Mouse (Mus musculus): ENCODE data around the gene Ttc7b.

Ttc7b gene

DNA sequence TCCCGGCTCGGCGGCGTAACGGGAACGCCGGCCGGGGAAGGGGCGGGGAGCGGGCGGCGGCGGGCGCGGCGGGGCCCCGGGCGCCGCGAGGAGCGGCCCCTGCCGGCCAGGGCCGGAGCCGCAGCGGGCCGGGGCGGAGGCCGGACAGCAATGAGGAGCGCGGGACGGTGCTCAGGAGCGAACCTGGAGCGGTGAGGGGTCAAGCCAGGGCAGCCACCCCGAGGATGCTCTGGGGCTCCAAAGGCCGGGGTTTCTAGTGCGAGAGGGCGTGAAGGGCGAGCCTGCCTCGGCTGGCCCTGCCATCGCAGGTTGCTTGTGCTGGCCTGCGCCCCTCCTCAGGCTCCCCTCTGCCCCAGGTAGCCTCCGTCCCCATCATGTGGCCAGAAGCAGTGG, at the start of gene Ttc7b:
TSS of gene Ttc7b (minus strand) at position 33 of the 393 bp plus-strand sequence.
- DNase-seq (ENCODE audit: low spot score): peak; percentile 77

DNA sequence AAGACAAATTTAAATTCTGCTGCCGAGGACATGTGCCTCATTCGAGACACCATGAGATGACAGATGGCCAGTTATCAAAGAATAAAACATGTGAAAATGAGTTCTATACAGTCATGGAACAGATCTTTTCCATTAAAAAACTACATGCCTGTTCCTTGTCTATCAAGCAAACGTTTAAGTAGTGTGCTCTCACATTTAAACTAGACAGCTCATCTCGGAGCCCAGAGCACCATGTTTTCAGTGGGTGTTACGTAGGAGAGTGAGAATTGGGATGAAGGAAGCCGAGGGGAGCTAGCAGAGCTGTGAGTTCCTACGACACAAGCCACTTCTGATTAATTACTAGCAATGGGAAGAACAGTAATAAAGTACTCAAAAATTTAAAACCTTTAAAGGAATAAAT, 48.2 kb upstream of the Ttc7b start:
- no peak for DNase-seq (ENCODE audit: low spot score)

DNA sequence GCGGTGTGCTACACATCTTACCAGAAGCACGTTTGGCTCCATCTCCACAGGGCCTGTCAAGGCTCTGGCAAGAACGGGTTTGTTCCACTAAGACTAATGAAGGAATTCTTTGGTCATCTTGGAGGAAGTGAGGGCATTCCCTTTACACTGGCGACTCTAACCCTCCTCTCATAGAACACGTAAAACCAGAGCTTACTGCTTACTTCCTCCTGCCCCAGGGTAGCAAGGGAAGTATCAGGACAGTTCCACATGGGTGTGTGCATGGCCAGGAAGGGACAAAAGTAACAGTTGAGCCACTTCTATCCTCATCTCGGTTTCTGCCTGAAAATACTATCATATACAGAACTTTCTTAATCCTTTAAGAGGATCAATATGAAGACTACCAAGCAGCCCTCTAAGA, 47.5 kb upstream of the Ttc7b start:
- DNase-seq (ENCODE audit: low spot score): no peak

DNA sequence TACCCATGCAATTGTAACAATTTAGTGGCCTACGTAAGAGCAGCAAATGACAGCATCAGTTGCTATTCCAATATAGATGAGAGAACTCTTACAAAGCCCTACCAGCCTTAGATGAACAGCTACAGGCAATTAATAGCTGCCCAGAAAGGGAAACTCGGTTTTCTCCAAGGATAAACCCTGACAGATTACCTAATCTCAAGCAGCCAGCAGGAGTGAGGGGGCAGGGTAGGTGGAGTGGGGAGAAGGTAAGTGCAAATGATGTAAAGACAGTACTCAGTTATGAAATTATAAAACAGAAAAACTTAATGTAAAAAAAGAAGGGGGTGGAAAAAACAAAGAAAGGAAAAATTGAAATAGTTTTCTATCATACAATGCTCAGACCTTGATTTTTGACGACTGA, 47.0 kb upstream of the Ttc7b start:
- DNase-seq (ENCODE audit: low spot score): no peak

DNA sequence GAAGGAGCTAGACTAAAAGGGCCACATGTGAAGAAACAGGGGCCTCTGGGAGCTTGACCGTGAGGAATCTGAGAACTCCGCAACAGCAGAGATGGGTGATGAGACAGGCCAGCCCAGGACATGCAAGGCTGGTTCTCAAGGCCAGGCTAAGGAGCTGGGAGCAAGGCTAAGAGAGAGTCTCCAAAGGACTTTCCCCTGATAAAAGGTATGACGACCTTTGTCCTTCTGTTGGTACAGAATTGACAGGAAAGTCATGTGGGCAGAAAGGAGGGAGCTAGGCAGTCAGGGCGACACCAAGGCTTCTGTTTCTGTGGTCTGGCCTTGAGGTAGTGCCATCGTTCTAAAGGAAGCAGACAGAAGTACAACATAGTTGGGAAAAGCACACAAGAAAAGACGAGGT, 33.0 kb upstream of the Ttc7b start:
- DNase-seq (ENCODE audit: low spot score): no peak

DNA sequence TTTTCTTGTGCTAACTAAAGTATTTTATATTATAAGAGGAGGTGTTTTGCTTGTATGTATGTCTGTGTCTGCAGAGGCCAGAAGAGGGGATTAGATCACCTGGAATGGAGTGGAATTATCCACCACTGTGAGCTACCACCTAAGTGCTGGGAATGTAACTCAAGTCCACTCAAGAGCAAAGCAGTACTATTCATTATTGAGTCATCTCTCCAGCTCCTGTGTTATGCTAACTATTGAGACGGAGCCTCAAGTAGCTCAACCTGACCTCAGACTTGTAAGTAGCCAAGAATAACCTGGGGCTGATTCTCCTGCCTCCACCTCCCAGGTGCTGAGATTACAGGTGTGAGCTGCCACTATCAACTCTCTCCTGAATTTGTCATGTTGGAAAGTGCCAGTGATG, 31.3 kb upstream of the Ttc7b start:
- no peak for DNase-seq (ENCODE audit: low spot score)

DNA sequence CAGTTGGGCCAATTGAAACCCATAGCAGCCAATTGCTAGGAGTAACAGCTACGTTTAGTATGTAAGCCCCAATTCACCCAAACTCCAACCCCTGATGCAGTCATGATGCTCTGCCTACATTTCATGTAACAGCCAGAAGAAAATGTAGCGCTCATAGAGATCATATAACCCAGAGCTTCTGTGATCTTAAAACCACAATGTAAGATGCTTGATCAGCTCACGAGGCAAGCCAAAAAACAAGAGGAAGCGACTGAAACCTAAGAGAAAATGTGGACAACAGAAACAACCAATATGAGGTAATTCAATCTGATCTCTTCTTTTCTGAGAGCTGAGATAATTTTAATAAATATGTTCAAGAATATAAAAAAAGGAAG, 23.6 kb upstream of the Ttc7b start:
- no peak for DNase-seq (ENCODE audit: low spot score)

DNA sequence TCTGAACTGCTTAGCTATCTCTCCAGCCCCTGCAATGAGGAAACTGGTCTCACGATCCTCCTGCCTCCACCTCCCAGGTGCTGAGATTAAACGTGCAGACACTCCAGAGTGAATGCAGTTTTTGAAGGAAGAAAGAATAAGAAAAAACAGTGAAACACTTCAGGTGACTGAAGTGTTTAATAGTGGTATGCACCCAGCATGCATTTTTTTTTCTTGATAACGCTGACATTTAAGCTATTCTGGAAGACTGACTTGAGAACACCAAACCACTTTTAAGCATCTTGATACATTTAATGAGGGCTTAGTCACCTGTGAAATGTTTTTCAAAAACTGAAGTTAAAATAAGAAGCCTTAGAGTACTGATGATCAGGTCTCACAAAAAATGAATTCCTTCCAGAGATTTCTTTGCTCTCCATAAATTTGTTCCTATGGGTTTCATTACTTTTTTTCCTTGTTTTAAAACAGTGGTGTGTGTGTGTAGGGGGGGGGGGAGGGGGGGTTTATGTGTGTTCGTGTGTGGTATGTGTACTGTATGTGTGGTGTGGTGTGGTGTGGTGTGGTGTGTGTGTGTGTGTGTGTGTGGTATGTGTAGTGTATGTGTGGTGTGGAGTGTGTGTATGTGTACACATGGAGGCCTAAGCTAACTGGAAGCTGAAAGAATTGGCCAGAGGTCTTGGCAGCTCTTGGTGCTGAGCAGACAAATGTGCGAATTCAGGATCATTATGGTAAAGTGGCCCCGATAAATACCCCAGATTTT, 23.0 kb upstream of the Ttc7b start:
- no peak for DNase-seq (ENCODE audit: low spot score)

DNA sequence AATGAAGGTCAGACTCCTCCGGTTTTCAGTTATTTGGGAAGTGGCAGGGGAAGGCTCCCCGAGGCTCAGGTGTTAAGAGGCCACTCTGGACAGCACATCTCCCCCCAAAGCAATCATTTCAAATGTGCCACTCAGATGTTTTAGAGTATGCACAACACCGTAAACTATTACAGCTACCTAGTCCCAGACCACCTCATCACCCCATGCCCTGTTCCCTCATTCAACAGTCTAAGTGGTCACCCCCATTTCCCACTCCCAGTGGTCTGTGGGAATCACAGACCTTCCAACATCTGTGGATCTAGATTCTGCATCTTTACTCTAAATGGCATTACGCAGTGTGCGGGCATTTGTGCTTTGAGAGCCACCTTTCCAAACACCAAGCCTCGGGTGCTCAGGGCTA, 21.9 kb upstream of the Ttc7b start:
- no peak for DNase-seq (ENCODE audit: low spot score)

DNA sequence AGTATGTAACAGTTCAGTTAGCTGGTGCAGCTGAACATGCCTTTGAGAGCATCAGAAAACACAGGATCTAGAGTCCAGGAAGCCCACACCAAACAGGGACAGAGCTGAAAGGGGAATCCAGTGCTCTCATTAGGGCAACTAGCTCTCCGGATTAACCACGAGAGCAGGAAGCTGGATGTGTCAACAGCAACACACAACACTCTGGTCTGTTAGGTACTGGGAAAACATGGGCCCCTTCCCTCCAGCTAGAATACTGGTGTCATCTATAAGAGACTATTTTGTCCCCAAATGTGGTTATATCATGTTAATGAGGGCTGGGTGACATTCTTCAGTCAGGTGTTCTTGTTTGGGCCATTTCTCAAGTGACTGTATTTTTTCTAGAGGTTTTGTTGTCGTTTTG, 21.4 kb upstream of the Ttc7b start:
- no peak for DNase-seq (ENCODE audit: low spot score)

DNA sequence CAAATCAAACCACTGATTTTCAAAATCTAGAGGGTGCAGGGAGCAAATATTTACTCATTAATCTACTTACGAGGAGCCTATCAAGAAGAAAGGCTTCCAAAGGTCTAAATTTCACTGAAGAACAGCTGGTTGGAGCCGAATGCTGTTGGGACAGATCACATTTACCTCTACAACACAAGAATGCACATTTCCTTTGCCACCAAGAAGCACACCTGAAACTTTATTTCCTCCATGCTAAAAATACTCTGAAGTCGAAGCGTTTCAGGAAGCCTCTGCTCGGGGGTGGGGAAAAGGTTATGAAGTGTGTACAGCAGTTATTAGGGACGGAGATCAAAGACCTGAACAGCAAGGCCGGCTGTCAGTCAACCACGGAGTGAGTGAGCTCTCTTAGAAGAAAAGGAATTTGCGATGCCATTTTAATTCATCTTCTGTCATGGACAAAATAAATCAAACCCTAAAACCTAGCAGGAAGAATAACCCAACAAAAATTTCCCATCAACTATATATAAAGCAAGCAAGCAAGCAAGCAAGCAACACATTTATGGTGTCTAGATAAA, 18.6 kb upstream of the Ttc7b start:
- DNase-seq (ENCODE audit: low spot score): no peak

DNA sequence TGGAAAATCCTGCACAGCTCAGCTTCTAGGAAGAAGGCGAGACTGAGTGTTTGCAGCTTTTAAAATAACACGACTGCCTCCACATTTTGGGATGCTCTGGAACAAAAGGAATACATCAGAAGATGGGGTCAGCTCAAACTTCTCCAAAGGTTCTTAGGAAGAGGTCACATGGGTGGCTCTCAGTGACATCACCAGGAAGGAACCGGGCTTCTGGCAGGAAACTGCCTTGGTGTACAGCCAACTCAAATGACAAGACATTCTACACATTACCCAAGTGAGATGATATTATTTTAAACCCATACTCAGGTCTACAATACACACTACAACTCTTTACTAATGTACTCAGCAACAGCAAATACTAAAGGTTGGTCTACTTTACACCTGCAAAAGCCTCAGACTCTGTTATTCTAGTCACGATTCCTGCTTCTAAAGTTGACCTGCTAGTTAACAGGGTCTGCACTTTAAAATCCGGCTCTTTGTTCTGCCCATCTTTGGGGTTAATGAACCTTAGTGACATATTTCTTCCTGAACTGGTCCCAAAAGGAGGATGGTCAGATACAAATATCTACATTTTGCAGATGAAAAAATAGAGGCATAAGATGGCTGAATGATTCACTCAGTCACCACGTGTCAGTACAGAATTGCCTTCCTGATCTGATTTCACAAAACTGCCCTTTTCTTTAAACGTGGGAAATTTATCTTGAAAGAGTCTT, 18.0 kb upstream of the Ttc7b start:
- no peak for DNase-seq (ENCODE audit: low spot score)

DNA sequence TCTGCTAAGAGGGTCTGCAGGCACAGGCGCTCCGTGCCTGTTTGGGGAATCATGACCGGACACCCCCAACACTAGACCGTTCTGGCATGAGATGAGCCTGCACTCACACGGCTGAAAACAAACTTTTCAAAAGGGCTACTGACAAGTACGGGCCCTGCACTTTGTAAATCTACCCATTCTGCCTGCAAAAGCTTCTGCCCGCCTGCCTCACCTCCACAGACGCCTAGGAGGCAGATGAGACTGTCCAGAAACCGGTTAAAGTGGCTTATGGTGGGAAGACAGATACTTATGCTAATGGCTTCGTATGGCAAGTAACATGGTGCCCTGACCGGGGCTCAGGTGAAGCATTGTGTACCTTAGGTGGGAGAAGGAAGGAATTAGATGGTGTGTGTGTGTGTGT, 16.5 kb upstream of the Ttc7b start:
- no peak for DNase-seq (ENCODE audit: low spot score)

DNA sequence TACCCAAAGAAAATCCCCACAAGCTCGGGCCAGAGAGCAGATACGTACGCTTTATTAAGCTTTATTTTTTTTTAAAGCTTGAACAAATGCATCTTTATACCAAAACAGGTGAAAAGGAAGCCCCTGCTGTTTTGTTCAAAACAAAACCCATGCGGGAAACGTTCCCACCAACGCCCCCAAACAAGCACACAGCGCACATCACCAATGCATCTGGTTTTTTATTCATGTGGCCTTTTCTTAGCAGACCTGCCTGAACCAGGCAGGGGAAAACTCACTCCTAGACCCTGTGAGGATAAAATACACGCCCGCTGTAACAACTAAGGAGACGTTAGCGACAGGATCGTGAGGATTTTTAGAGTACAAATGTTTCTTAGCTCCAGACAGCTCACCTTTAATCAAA, 14.4 kb upstream of the Ttc7b start:
- no peak for DNase-seq (ENCODE audit: low spot score)

DNA sequence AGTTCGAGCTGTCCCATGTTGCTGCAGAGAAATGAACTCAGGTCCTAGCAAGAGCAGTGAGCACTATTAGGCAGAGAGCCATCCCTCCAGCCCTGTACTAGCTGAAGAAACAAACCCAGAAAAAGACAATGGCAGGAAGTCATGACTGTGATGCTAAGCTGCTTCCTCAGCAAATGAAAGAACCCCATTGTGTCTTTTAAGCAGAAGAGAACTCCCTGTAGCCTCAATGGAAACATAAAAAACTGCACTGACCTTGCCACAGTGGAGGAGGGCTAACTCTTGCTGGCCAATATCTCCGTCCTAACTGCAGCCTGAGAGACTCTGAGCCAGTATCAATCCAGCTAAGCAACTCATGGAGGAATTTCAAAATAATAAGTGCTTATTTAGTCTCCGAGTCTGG, 13.4 kb upstream of the Ttc7b start:
- DNase-seq (ENCODE audit: low spot score): peak; percentile 36

DNA sequence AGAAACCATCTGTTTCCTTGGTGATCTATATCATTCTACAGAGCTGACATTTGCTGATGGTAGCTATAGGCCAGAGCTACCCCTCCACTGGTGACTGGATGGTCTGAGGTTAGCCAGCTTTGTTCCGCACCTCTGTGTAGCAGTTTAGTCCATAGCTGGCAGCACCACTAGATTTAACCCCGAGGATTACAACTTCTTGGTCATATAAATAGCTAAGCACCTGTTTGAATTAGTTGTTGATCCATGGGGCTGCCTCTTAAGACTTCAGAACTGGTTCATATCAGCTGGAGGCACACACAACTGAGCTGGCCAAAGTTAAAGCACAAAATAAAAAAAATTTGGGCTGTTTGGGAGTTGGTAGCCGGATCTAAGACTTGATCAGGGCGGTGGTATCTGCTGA, 12.6 kb upstream of the Ttc7b start:
- DNase-seq (ENCODE audit: low spot score): no peak

DNA sequence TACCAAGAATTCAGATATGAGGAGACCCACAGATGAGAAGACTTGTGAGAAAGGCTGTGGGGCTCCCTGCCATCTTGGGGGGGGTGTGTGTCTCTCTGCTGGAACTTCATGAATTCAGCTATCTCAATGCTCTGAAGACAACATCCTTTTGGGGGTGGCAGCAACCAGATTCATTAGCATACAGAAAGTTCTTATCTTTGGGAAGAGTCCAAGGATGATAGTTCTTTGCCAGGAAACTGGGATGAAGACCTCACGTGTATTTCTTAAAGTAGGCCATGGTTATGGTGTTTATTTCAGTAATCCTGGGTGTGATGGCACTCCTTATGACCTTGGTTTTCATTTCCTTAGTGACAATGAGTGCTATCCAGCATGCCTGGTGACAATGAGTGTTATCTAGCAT, 11.1 kb upstream of the Ttc7b start:
- no peak for DNase-seq (ENCODE audit: low spot score)

DNA sequence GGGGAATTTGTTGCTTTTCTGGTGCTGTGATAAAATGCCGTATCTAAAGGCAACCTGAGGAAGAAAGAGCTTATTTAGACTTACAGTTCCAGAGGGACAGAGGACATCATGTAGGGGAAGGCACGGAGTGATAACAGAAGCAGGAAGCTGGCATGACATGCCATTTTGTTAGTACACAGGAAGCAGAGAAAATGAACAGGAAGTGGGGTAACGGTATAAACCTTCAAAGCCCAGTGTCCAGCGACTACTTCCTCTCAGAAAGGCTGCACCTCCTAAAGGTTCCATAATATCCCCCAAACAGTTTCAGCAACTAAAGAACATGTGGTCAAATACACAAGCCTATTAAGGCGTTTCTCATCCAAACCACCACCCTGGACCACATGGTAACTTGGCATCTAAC, 10.2 kb upstream of the Ttc7b start:
- DNase-seq (ENCODE audit: low spot score): no peak

DNA sequence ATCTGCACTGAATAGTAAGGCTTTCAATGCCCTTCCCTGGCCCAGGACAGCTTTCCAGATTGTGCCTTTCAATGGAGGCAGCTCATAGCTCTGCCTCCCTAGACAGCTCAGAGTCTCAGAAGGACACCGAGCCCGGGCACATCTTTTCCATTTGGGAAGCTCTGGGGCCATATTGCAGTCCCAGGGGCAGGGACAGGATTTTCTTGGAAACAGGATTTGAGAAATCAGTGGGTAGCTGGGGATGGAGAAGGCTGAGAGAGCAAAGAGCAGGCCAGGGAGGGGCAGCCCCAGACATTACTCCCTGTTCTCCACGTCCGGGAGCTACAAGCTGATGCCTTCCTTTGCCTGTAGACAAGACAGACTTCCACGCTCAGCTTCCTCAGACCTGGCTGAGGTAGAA, 9.0 kb upstream of the Ttc7b start:
- no peak for DNase-seq (ENCODE audit: low spot score)

DNA sequence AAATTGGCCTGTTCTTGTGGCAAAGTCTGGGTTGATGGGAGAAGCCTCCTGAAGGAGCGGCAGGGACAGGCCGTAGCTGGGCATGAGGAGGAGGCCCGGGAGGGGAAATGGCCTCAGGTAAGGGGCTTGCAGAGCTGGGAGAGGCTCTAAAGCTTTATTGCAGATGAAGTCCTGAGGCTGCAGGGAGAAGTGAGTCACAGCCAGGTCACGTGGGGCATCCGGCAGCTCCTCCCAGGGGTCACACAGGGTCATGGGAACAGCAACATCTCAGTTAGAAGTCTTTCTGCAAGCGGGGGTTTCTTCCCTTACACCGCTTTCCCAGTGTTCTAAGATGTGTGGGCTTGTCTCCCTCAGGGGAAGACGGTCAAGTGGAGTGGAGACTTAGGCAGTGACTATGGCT, 8.5 kb upstream of the Ttc7b start:
- DNase-seq (ENCODE audit: low spot score): peak; percentile 83

DNA sequence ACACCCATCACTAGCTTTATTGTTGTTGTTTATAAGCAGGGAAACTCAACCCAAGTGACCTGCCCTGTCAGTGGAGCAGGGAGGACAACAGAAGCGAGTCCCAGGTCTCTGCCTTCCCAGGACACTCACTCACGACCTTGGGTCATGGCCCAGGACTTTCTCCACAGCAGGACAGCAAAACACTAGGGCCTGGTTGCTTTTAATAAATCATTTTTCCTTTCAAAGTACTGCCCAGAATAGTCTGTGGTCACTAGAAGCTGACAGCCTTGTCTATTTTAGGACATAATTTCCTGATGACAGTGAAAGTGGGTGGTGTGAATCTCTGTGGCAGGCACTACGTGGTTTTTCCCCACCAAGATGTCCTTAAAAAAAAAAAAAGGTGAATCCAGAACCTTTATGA, 7.6 kb upstream of the Ttc7b start:
- DNase-seq (ENCODE audit: low spot score): no peak

DNA sequence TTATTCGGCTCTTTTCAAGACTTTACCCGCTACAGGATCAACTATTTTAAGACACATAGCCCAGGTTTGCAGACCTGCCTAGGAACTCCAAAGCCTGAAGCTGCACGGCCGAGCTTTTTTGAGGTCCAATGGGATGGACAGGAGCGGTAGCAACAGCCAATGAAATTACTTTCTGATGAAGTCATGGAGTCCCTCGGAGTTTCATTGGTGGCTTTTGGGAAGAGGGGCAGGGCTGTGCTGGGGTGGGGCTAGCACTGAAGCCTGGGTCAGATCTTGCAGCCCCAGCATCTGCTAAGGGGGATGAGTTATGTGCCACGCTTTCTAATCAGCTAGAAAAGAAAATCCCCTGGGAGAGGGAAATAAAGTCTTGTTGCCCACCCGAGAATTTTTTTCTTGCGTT, 7.1 kb upstream of the Ttc7b start:
- DNase-seq (ENCODE audit: low spot score): peak; percentile 93

DNA sequence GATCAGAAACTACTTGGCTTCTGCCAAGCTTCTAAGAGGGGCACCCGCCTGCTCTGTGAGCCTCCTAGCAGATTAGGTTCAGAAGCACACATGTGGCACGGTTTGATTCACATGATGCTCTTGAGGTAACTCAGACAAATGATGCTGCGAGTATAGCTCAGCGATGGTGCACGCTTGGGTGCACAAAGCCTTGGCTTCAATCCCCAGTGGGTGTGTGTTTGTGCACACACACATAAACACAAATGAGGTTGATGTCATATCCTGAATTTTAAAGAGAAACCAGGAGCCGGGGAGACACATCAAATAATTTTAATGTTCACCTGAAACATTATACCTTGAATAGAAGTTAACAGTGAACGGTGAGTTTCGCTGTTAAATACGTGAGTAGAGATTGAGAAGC, 6.6 kb upstream of the Ttc7b start:
- no peak for DNase-seq (ENCODE audit: low spot score)

DNA sequence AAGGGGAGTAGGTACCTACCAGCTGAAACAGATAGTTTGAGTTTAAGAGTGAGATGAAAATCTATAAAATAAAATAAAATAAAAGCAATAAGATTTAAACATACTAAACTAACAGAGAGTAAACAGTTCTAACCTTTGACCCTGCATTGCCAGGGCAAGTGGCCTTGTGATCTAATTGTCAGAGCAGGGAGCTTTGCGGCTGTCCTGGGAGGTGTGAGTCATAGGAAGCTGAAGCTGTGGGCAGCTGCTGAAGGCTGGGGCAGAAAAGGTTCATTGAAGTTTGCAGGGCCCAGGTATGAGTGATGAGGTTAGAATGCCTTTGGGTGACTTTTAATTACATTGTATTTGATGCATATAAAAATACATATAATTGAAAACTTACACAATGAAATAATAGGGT, 5.3 kb upstream of the Ttc7b start:
- DNase-seq (ENCODE audit: low spot score): no peak

Data from embryo, embryonic 10.5 days (tissue).